Mouse (Mus musculus) CH12.LX (cell line): ENCODE measurements at regions not wholly inside any gene's neighbourhood (a gene's known extent, or its start where the extent isn't known, plus 50 kb on each side); places are given as distances from the start of the nearest gene placed in this dataset.

Experiments used
- DNase-seq: peaks from one replicate; pipeline ENCODE4 v3.0.0-alpha.2; 2013; ENCODE audit errors: extremely low read depth
- H3K27ac ChIP-seq: 2 replicates; pipeline ENCODE4 v1.5.1; 2012; ENCODE audit warnings: low read depth, mild to moderate bottlenecking, control low read depth, moderate library complexity; ENCODE audit not compliant: insufficient read depth
- H3K27me3 ChIP-seq: replicated peaks from 2 replicates; pipeline ENCODE3; 2012; ENCODE audit warnings: inconsistent platforms
- H3K36me3 ChIP-seq, 2 experiments: replicated peaks in 1 of 2; 2 replicates each; pipeline versions ENCODE3 to v1.6.1; 2012; ENCODE audit warnings: inconsistent platforms in 1 of 2, low read length in 1 of 2, mild to moderate bottlenecking in 1 of 2, mixed read lengths in 1 of 2, moderate library complexity in 1 of 2; ENCODE audit not compliant: control insufficient read depth in 1 of 2, insufficient read depth in 1 of 2
- H3K4me1 ChIP-seq, 2 experiments: 2 replicates each; pipeline ENCODE4 v1.6.1; 2012; ENCODE audit warnings: inconsistent platforms in 1 of 2, moderate library complexity in 1 of 2; ENCODE audit not compliant: insufficient read depth in 2 of 2, control insufficient read depth in 1 of 2
- H3K4me2 ChIP-seq: 2 replicates; pipeline ENCODE4 v1.6.1; 2012; ENCODE audit warnings: low read depth, mild to moderate bottlenecking, control low read depth; ENCODE audit not compliant: poor library complexity, insufficient read depth, severe bottlenecking
- H3K4me3 ChIP-seq, 3 experiments: fragments of 150-350 bp in 1 of 3; sonication (generic) in 1 of 3; replicated peaks in 1 of 3; 2 replicates each; pipeline versions ENCODE3 to v1.5.1; 2011 to 2012; ENCODE audit warnings: low read depth in 2 of 3, low read length in 2 of 3, mild to moderate bottlenecking in 2 of 3, moderate library complexity in 2 of 3, control low read depth in 1 of 3, improper control_type of control experiment in 1 of 3, inconsistent platforms in 1 of 3, mixed read lengths in 1 of 3; ENCODE audit not compliant: poor library complexity in 1 of 3
- H3K79me2 ChIP-seq: replicated peaks from 2 replicates; pipeline ENCODE4 v1.6.1; 2012; ENCODE audit warnings: mild to moderate bottlenecking, moderate library complexity; ENCODE audit not compliant: control insufficient read depth, poor library complexity, insufficient read depth, severe bottlenecking; ENCODE audit errors: extremely low read depth
- H3K9ac ChIP-seq: 2 replicates; pipeline ENCODE4 v1.6.1; 2012; ENCODE audit warnings: low read depth, mild to moderate bottlenecking, control low read depth, moderate library complexity; ENCODE audit not compliant: insufficient read depth
- H3K9me3 ChIP-seq: replicated peaks from 2 replicates; pipeline ENCODE3; 2012; ENCODE audit warnings: low read length, inconsistent platforms, mixed read lengths
- BHLHE40 ChIP-seq: IDR thresholded peaks from 2 replicates; pipeline ENCODE4 v1.6.1; 2011; ENCODE audit warnings: mild to moderate bottlenecking, low read depth, low read length, improper control_type of control experiment
- CHD1 ChIP-seq: IDR thresholded peaks from 2 replicates; pipeline ENCODE4 v1.6.1; 2012; ENCODE audit warnings: low read depth, low read length, improper control_type of control experiment, inconsistent platforms
- CHD2 ChIP-seq: IDR thresholded peaks from 2 replicates; pipeline ENCODE4 v1.6.1; 2011; ENCODE audit warnings: low read length, improper control_type of control experiment
- E2F4 ChIP-seq: IDR thresholded peaks from 2 replicates; pipeline ENCODE4 v1.6.1; 2011; ENCODE audit warnings: low read depth, low read length, improper control_type of control experiment; ENCODE audit not compliant: insufficient replicate concordance
- ELF1 ChIP-seq: IDR thresholded peaks from 2 replicates; pipeline ENCODE4 v1.6.1; 2014; ENCODE audit warnings: low read depth, mild to moderate bottlenecking, inconsistent platforms, low read length, improper control_type of control experiment
- EP300 ChIP-seq: IDR thresholded peaks from 2 replicates; pipeline ENCODE4 v1.6.1; 2011; ENCODE audit warnings: low read length, improper control_type of control experiment
- ETS1 ChIP-seq: conservative IDR thresholded peaks from 2 replicates; pipeline ENCODE4 v1.6.1; 2012; ENCODE audit warnings: low read depth, mild to moderate bottlenecking, inconsistent platforms, low read length, improper control_type of control experiment, moderate library complexity
- GABPA ChIP-seq: IDR thresholded peaks from 2 replicates; pipeline ENCODE4 v1.6.1; 2012; ENCODE audit warnings: low read depth, low read length, improper control_type of control experiment, inconsistent platforms; ENCODE audit not compliant: insufficient replicate concordance
- HCFC1 ChIP-seq: IDR thresholded peaks from 2 replicates; pipeline ENCODE4 v1.6.1; 2012; ENCODE audit warnings: low read depth, mild to moderate bottlenecking, inconsistent platforms, low read length, improper control_type of control experiment
- IRF4 ChIP-seq: IDR thresholded peaks from 2 replicates; pipeline ENCODE4 v1.6.1; 2014; ENCODE audit warnings: low read depth, mild to moderate bottlenecking, inconsistent platforms, low read length, improper control_type of control experiment
- JUN ChIP-seq: IDR thresholded peaks from 2 replicates; pipeline ENCODE4 v1.6.1; 2011; ENCODE audit warnings: low read depth, mild to moderate bottlenecking, low read length, improper control_type of control experiment, moderate library complexity; ENCODE audit not compliant: insufficient read depth
- JUND ChIP-seq: conservative IDR thresholded peaks from 2 replicates; pipeline ENCODE4 v1.6.1; 2011; ENCODE audit warnings: low read depth, low read length, improper control_type of control experiment
- KAT2A ChIP-seq: IDR thresholded peaks from 2 replicates; pipeline ENCODE4 v1.6.1; 2012; ENCODE audit warnings: low read length, improper control_type of control experiment, inconsistent platforms; ENCODE audit not compliant: insufficient replicate concordance
- MAFK ChIP-seq: IDR thresholded peaks from 2 replicates; pipeline ENCODE4 v1.6.1; 2011; ENCODE audit warnings: low read length, improper control_type of control experiment; ENCODE audit not compliant: insufficient replicate concordance
- MAX ChIP-seq: IDR thresholded peaks from 2 replicates; pipeline ENCODE4 v1.6.1; 2011; ENCODE audit warnings: low read length, improper control_type of control experiment
- MXI1 ChIP-seq: IDR thresholded peaks from 2 replicates; pipeline ENCODE4 v1.6.1; 2011; ENCODE audit warnings: mild to moderate bottlenecking, low read depth, low read length, improper control_type of control experiment
- MYC ChIP-seq: IDR thresholded peaks from 2 replicates; pipeline ENCODE4 v1.6.1; 2011; ENCODE audit warnings: low read depth, mild to moderate bottlenecking, improper control_type of control experiment, low read length
- NELFE ChIP-seq: IDR thresholded peaks from 2 replicates; pipeline ENCODE4 v1.6.1; 2011; ENCODE audit warnings: low read depth, low read length, improper control_type of control experiment
- NRF1 ChIP-seq: IDR thresholded peaks from 2 replicates; pipeline ENCODE4 v1.6.1; 2014; ENCODE audit warnings: low read depth, mild to moderate bottlenecking, inconsistent platforms, low read length, improper control_type of control experiment, moderate library complexity
- POLR2AphosphoS2 ChIP-seq: IDR thresholded peaks from 2 replicates; pipeline ENCODE4 v1.6.1; 2011; ENCODE audit warnings: low read depth, low read length, improper control_type of control experiment
- RAD21 ChIP-seq: IDR thresholded peaks from 2 replicates; pipeline ENCODE4 v1.6.1; 2011; ENCODE audit warnings: low read depth, mild to moderate bottlenecking, low read length, improper control_type of control experiment, moderate library complexity
- RCOR1 ChIP-seq: conservative IDR thresholded peaks from 2 replicates; pipeline ENCODE4 v1.6.1; 2012; ENCODE audit warnings: low read depth, mild to moderate bottlenecking, inconsistent platforms, low read length, improper control_type of control experiment
- SIN3A ChIP-seq: IDR thresholded peaks from 2 replicates; pipeline ENCODE4 v1.6.1; 2012; ENCODE audit warnings: low read length, improper control_type of control experiment, inconsistent platforms
- SMC3 ChIP-seq: IDR thresholded peaks from 2 replicates; pipeline ENCODE4 v1.6.1; 2011; ENCODE audit warnings: low read depth, low read length, improper control_type of control experiment
- TBP ChIP-seq: conservative IDR thresholded peaks from 2 replicates; pipeline ENCODE4 v1.6.1; 2011; ENCODE audit warnings: low read depth, low read length, improper control_type of control experiment
- TCF12 ChIP-seq: IDR thresholded peaks from 2 replicates; pipeline ENCODE4 v1.6.1; 2014; ENCODE audit warnings: low read depth, mild to moderate bottlenecking, inconsistent platforms, low read length, improper control_type of control experiment
- UBTF ChIP-seq: IDR thresholded peaks from 2 replicates; pipeline ENCODE4 v1.6.1; 2012; ENCODE audit warnings: low read depth, mild to moderate bottlenecking, inconsistent platforms, low read length, improper control_type of control experiment, moderate library complexity
- USF1 ChIP-seq: IDR thresholded peaks from 2 replicates; pipeline ENCODE4 v1.6.1; 2014; ENCODE audit warnings: low read depth, mild to moderate bottlenecking, inconsistent platforms, low read length, improper control_type of control experiment
- USF2 ChIP-seq: conservative IDR thresholded peaks from 2 replicates; pipeline ENCODE4 v1.6.1; 2011; ENCODE audit warnings: low read depth, low read length, improper control_type of control experiment
- ZC3H11A ChIP-seq: IDR thresholded peaks from 2 replicates; pipeline ENCODE4 v1.6.1; 2012; ENCODE audit warnings: low read depth, mild to moderate bottlenecking, inconsistent platforms, low read length, improper control_type of control experiment
- ZKSCAN1 ChIP-seq: IDR thresholded peaks from 2 replicates; pipeline ENCODE4 v1.6.1; 2012; ENCODE audit warnings: low read depth, inconsistent platforms, low read length, improper control_type of control experiment, borderline replicate concordance
- ZMIZ1 ChIP-seq: IDR thresholded peaks from 2 replicates; pipeline ENCODE4 v1.6.1; 2012; ENCODE audit warnings: low read depth, mild to moderate bottlenecking, inconsistent platforms, low read length, improper control_type of control experiment
- ZNF384 ChIP-seq: IDR thresholded peaks from 2 replicates; pipeline ENCODE4 v1.6.1; 2012; ENCODE audit warnings: low read depth, low read length, improper control_type of control experiment, inconsistent platforms
- dilution Hi-C: fragments of 300-500 bp; cut with MboI; formaldehyde crosslinking; loops from 2 replicates; pipeline ENCODE4 v1.14.3; 2020; ENCODE audit warnings: low sequenced_read_pairs; ENCODE audit not compliant: extremely low pct_unique_long_range_greater_than_20kb, extremely low pct_ligation_motif_present
- in situ Hi-C: fragments of 300-500 bp; cut with MboI; formaldehyde crosslinking; loops from 3 replicates; pipeline ENCODE4 v1.14.3; 2019; ENCODE audit warnings: low sequenced_read_pairs, low pct_ligation_motif_present, low pct_unique_long_range_greater_than_20kb, mixed read lengths

DNA sequence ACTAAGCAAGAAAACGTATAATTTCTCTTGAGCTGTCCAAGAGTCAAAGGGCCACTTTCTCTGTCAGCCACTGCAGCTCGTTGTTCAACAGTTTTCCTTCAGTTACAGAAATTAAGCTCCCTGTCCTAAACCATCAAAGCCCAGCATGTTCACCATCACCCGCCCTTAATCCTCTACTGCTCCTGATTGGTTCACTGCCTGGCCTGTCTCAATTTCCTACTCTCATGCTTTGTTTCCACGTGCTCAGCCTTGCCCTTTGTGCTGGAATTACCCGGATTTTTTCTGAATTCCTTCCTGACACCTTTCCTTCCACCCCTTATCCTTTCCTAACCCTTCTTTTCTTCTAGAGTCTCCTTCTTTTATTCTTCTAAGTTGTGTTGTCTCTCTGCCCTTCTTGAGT, 92.4 kb downstream of the Fasl start:
- DNase-seq: no peak
- Histone ChIP-seq H3K36me3 (no peaks in the 10 kb centered on the region), H3K4me3 (no peak overlapping the region), H3K79me2 (no peaks in the 10 kb centered on the region), H3K4me2 (no peak overlapping the region), H3K9me3 (no peaks in the 10 kb centered on the region), H3K27ac (no peak overlapping the region), H3K4me1 (peaks cover 11 to 21% of the 10 kb centered on the region in 2 experiments), H3K9ac (no peak overlapping the region), H3K27me3 (no peaks in the 10 kb centered on the region)
- dilution Hi-C loops (no loop called here), in situ Hi-C loops (no loop called here)
- TF ChIP-seq SMC3: no peak
- no peak for TF ChIP-seq CHD2
- no peak for TF ChIP-seq JUND

DNA sequence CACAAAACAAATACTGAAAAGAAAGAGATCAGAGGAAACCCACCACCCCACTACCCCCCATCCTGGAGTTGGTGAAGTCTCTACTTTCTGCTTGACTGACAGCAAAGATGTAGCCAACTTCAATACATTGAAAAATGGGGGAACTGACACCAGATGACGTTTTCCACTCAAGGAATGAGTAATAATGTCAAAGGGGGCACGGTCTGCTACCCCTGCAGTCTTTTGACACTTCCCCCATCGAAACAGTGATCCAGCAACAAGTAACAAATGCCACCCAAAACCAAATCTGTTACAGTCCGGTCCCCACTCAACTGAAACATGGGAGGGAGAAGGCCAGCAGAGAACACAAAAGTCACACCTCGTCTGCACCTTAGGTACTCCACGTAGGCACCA, 94.5 kb downstream of the Fasl start:
- DNase-seq: peak; percentile 84
- no peaks in the 10 kb centered on the region for H3K9me3 ChIP-seq
- H3K79me2 ChIP-seq: no peaks in the 10 kb centered on the region
- H3K27ac ChIP-seq: no peak overlapping the region
- no peak overlapping the region for H3K4me3 ChIP-seq
- dilution Hi-C loops (no loop called here), in situ Hi-C loops (no loop called here)
- peaks cover 11 to 21% of the 10 kb centered on the region in 2 experiments for H3K4me1 ChIP-seq
- peak overlapping the region; percentile 28; the same call in 1 of the 2 replicates for H3K9ac ChIP-seq
- no peaks in the 10 kb centered on the region for H3K27me3 ChIP-seq
- peak overlapping the region; percentile 94; the same call in 1 of the 2 replicates for H3K4me2 ChIP-seq
- no peaks in the 10 kb centered on the region for H3K36me3 ChIP-seq
- TF ChIP-seq EP300 (peak; percentile 86), E2F4 (no peak), RCOR1 (peak; percentile 68; the same call in 1 of the 2 replicates), MAX (no peak), SIN3A (no peak), KAT2A (no peak), RAD21 (no peak), TBP (no peak), ZC3H11A (no peak), ZMIZ1 (no peak), NRF1 (no peak), MYC (no peak), TCF12 (0 out of 2 replicates have a peak, but pooled peaks have one; percentile 39), ETS1 (peak; percentile 78), JUN (peak; percentile 86), ELF1 (no peak), NELFE (no peak), BHLHE40 (peak; percentile 65), UBTF (no peak), CHD1 (no peak), IRF4 (peak; percentile 92), USF1 (no peak), MXI1 (no peak), MAFK (peak; percentile 67; the same call in 1 of the 2 replicates), GABPA (no peak), SMC3 (no peak), POLR2AphosphoS2 (no peak), CHD2 (peak; percentile 68), USF2 (no peak), JUND (peak; percentile 89), HCFC1 (no peak), ZKSCAN1 (no peak), ZNF384 (no peak)
